Mouse (Mus musculus): ENCODE results near the gene Ttll11.

DNA sequence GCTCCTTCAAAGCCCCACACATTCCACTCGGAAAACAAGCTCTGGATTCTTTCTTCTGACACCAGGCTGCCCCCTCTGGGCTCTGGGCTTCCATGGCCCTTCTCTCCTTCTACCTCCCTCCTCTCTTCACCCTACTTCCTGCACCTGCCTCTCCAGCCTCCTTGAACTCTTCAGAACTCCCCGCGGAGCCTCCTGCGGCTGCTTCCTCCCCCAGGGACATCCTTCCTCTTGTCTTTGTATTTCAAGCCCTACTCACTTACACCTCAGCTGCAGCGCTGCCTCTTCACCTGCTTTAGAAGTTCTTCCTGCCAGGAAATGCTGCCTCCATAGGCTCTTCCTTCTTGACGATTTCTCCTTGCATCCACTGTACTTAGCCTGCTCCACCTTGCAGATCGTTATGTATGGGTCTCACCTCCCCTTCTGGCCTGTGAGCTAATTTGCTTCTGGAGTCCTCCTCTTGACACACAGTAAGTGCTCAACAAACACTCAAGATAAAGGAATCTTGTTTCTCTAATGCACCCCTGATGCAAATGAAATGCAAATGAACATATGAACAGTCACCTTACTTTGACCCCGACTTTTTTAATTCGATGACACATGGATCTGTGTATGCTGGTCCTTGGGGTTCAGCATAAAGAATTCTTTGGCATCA lies 97.3 kb downstream of the Ttll11 start:
- TF ChIP-seq POLR2A (IDR thresholded peaks at IDR 0.05; ENCODE audit: low read depth, low read length) (no peak), CTCF (IDR thresholded peaks at IDR 0.05; ENCODE audit: extremely low read depth, insufficient read length, insufficient replicate concordance, low read depth, low read length) (no peak)
